ENCODE assay signal across 17 mouse cellular contexts in genomic region chr5:73189443-73190160, GRCm38 (mm10).
DNase-seq lines count a peak whose midpoint lies in the region; ATAC-seq and TF ChIP-seq lines count a peak whose summit lies in the region.
"Had no signal": no experiment of that assay in that cellular context is flagged by ENCODE, and none has a peak within 500 bp of the region (broad histone marks: within the 10 kb centered on the region; RNA-seq: fewer than 3 reads in every experiment).

No protein-coding gene starts in this region.

- ATAC-seq in midbrain, embryonic 11.5 days (ENCODE audit: low FRiP score) = no peak
- ATAC-seq in liver, embryonic 12.5 days = no peak
- ATAC-seq in stomach, postnatal 0 days (ENCODE audit: low FRiP score, low TSS enrichment) = peak; percentile 68
- ATAC-seq: activated CD4-positive, CD25-positive, alpha-beta regulatory T cell, adult 4 months; hindbrain, postnatal 0 days; midbrain, embryonic 16.5 days had no signal

- no peaks in the 10 kb centered on the region for H3K9me3 ChIP-seq in heart, embryonic 10.5 days
- no peaks in the 10 kb centered on the region for H3K9me3 ChIP-seq in midbrain, embryonic 10.5 days (replicated peaks)
- H3K9me3 ChIP-seq in midbrain, embryonic 11.5 days (ENCODE audit: control insufficient read depth, low read length) = no peaks in the 10 kb centered on the region
- no peaks in the 10 kb centered on the region for H3K9me3 ChIP-seq in liver, embryonic 12.5 days (replicated peaks)
- H3K9me3 ChIP-seq in stomach, postnatal 0 days (ENCODE audit: control insufficient read depth, low read length) = no peaks in the 10 kb centered on the region
- H3K9me3 ChIP-seq: embryonic facial prominence, embryonic 15.5 days; neural tube, embryonic 12.5 days had no signal

- peaks cover 37% of the 10 kb centered on the region for H3K4me1 ChIP-seq in heart, embryonic 10.5 days
- H3K4me1 ChIP-seq in midbrain, embryonic 10.5 days = peaks cover 18% of the 10 kb centered on the region
- no peaks in the 10 kb centered on the region; the same call in 1 of the 2 replicates for H3K4me1 ChIP-seq in midbrain, embryonic 11.5 days (ENCODE audit: control insufficient read depth, insufficient read depth, low read length)
- H3K4me1 ChIP-seq in liver, embryonic 12.5 days = peaks cover 74% of the 10 kb centered on the region
- H3K4me1 ChIP-seq in stomach, postnatal 0 days (replicated peaks; ENCODE audit: control insufficient read depth, insufficient read depth) = no peaks in the 10 kb centered on the region; the same call in 1 of the 2 replicates
- H3K4me1 ChIP-seq: embryonic facial prominence, embryonic 15.5 days had no signal

- no peaks in the 10 kb centered on the region for H3K27me3 ChIP-seq in heart, embryonic 10.5 days (ENCODE audit: insufficient read depth, poor library complexity, severe bottlenecking)
- H3K27me3 ChIP-seq in midbrain, embryonic 10.5 days (ENCODE audit: low read depth, poor library complexity, severe bottlenecking) = no peaks in the 10 kb centered on the region
- H3K27me3 ChIP-seq in midbrain, embryonic 11.5 days (ENCODE audit: control insufficient read depth, insufficient read depth, low read length) = no peaks in the 10 kb centered on the region
- no peaks in the 10 kb centered on the region for H3K27me3 ChIP-seq in liver, embryonic 12.5 days (replicated peaks)
- H3K27me3 ChIP-seq in stomach, postnatal 0 days (ENCODE audit: control insufficient read depth, insufficient read depth, low read length) = no peaks in the 10 kb centered on the region
- H3K27me3 ChIP-seq: embryonic facial prominence, embryonic 15.5 days; neural tube, embryonic 12.5 days had no signal

- H3K4me2 ChIP-seq in midbrain, embryonic 11.5 days = no peak overlapping the region
- H3K4me2 ChIP-seq in liver, embryonic 12.5 days = peak overlapping the region; percentile 76
- 0 out of 2 replicates have a peak overlapping the region, but pooled peaks have one; percentile 11 for H3K4me2 ChIP-seq in stomach, postnatal 0 days (replicated peaks; ENCODE audit: low read depth)
- H3K4me2 ChIP-seq: embryonic facial prominence, embryonic 15.5 days; neural tube, embryonic 12.5 days had no signal

- H3K4me3 ChIP-seq in heart, embryonic 10.5 days = no peak overlapping the region
- no peak overlapping the region for H3K4me3 ChIP-seq in midbrain, embryonic 10.5 days
- no peak overlapping the region for H3K4me3 ChIP-seq in midbrain, embryonic 11.5 days (ENCODE audit: low read depth, low read length)
- H3K4me3 ChIP-seq in liver, embryonic 12.5 days = peak overlapping the region; percentile 63
- H3K4me3 ChIP-seq in stomach, postnatal 0 days (ENCODE audit: low read depth, low read length) = no peak overlapping the region
- no peak overlapping the region for H3K4me3 ChIP-seq in gastrocnemius, adult 2 months
- H3K4me3 ChIP-seq: embryonic facial prominence, embryonic 15.5 days; neural tube, embryonic 12.5 days had no signal

- intact Hi-C loops in gastrocnemius, adult 2 months (cut with DNase I) = no loop called here

- H3K27ac ChIP-seq in heart, embryonic 10.5 days = peak overlapping the region; percentile 29
- 0 out of 2 replicates have a peak overlapping the region, but pooled peaks have one; percentile 17 for H3K27ac ChIP-seq in midbrain, embryonic 10.5 days (replicated peaks)
- no peak overlapping the region for H3K27ac ChIP-seq in midbrain, embryonic 11.5 days (ENCODE audit: low read depth, low read length)
- H3K27ac ChIP-seq in liver, embryonic 12.5 days = peak overlapping the region; percentile 79
- peak overlapping the region; percentile 64 for H3K27ac ChIP-seq in stomach, postnatal 0 days (replicated peaks)
- H3K27ac ChIP-seq in gastrocnemius, adult 2 months = no peak overlapping the region
- H3K27ac ChIP-seq: embryonic facial prominence, embryonic 15.5 days; hindbrain, postnatal 0 days; neural tube, embryonic 12.5 days had no signal

- WGBS in heart, embryonic 10.5 days = 88% methylated on average over 9 of the region's 9 CpGs
- WGBS in midbrain, embryonic 10.5 days = 84% methylated on average over 9 of the region's 9 CpGs
- WGBS in midbrain, embryonic 11.5 days = 83% methylated on average over 9 of the region's 9 CpGs
- 73% methylated on average over 9 of the region's 9 CpGs for WGBS in liver, embryonic 12.5 days (ENCODE audit: insufficient replicate concordance)
- 62% methylated on average over 9 of the region's 9 CpGs for WGBS in stomach, postnatal 0 days

- H3K9ac ChIP-seq in midbrain, embryonic 11.5 days (ENCODE audit: low read length) = no peak overlapping the region
- H3K9ac ChIP-seq in liver, embryonic 12.5 days = peak overlapping the region; percentile 67
- no peak overlapping the region for H3K9ac ChIP-seq in stomach, postnatal 0 days (ENCODE audit: low read length)
- H3K9ac ChIP-seq: embryonic facial prominence, embryonic 15.5 days; neural tube, embryonic 12.5 days had no signal

- no peak for DNase-seq in heart, embryonic 10.5 days (ENCODE audit: low spot score)
- DNase-seq in heart, adult 11 months = no peak
- DNase-seq in midbrain, embryonic 10.5 days (ENCODE audit: low spot score) = no peak
- DNase-seq in midbrain, embryonic 11.5 days (ENCODE audit: low spot score, missing footprints) = no peak
- peak; percentile 69 for DNase-seq in stomach, postnatal 0 days (ENCODE audit: low spot score)
- no peak for DNase-seq in gastrocnemius, adult 2 months
- DNase-seq in urinary bladder, postnatal 10 days (ENCODE audit: low spot score) = no peak
- DNase-seq: cerebellum, adult 18-20 months; gastrocnemius, postnatal 36 days; heart, postnatal 10 days; left cerebral cortex, postnatal 4 days had no signal

- H3K36me3 ChIP-seq in heart, embryonic 10.5 days = 0 out of 2 replicates have a peak, but pooled peaks cover 2% of the 10 kb centered on the region
- peaks cover 21% of the 10 kb centered on the region for H3K36me3 ChIP-seq in midbrain, embryonic 10.5 days
- no peaks in the 10 kb centered on the region for H3K36me3 ChIP-seq in midbrain, embryonic 11.5 days (ENCODE audit: control insufficient read depth, insufficient read depth, low read length)
- peaks cover 38% of the 10 kb centered on the region for H3K36me3 ChIP-seq in liver, embryonic 12.5 days
- H3K36me3 ChIP-seq in stomach, postnatal 0 days (ENCODE audit: control insufficient read depth, insufficient read depth, low read length) = no peaks in the 10 kb centered on the region

- no peak for TF ChIP-seq EP300 in stomach, postnatal 0 days (optimal IDR thresholded peaks at IDR 0.05)

- no peak for TF ChIP-seq CTCF in stomach, postnatal 0 days (IDR thresholded peaks at IDR 0.05; ENCODE audit: low read depth)
- no peak for TF ChIP-seq CTCF in gastrocnemius, adult 2 months (IDR thresholded peaks at IDR 0.05)

Comparison
In these comparisons a context has a peak if more than half of its experiments do, and no peak if none do; other contexts are left out.
1. H3K27ac ChIP-seq: peak in heart, embryonic 10.5 days (single experiment), midbrain, embryonic 10.5 days (single experiment), liver, embryonic 12.5 days (single experiment) and stomach, postnatal 0 days (single experiment); none in midbrain, embryonic 11.5 days (single experiment) and gastrocnemius, adult 2 months (single experiment).